Mouse (Mus musculus) ovary, adult 2 months (tissue): ENCODE results near the gene Gnai1. TPM values are rescaled to one million over a fixed set of nuclear protein-coding genes. Genes with fewer than 3 reads are reported as not detected.

ENCODE experiments used
- polyA plus RNA-seq: library from polyadenylated mRNA; depleted of rRNA; stranded (reverse); fragments of >200 nt; gene quantifications from 2 replicates; pipeline ENCODE4 v1.2.3, GENCODE M21; 2012; rRNA removed

Gene Gnai1
- polyA plus RNA-seq: 8.9 and 13.8 TPM in 2 replicates

GRCm38 (mm10) chr5:18360281-18360819 is at the start of gene Gnai1:
Gnai1 (minus strand) TSS chr5:18360355.

